Mouse (Mus musculus) neural tube, embryonic 10.5 days (tissue): ENCODE measurements around the gene Fat3.

ENCODE experiments used
- DNase-seq: peaks from one replicate; pipeline ENCODE4 v3.0.0-alpha.2; 2017; ENCODE audit warnings: low spot score; ENCODE audit errors: extremely low spot score

The Fat3 gene

GRCm38 (mm10) chr9:16310855-16311848, 189.9 kb downstream of the Fat3 start:
- no peak for DNase-seq

DNA sequence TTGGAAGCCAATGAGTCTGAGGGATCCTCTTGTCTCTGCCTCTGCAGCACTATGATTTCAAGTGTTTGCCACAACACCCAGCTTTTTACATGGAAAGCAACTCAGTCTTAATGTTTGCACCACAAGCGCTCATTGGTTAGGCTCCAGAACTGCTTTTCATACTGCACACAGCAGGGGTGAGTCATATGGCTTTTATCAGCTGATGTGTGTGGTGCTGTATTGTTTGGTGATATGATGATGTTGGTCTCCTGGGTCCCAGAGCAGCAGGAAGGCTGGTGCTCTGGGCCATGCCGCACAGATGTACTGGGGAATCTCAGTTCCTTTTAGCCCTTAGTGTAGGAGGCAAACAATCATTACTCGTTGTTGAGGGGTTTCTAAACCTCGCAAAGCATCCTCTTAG, 190.8 kb downstream of the Fat3 start:
- no peak for DNase-seq

GRCm38 (mm10) chr9:16307789-16308188, 193.3 kb downstream of the Fat3 start:
- no peak for DNase-seq

DNA sequence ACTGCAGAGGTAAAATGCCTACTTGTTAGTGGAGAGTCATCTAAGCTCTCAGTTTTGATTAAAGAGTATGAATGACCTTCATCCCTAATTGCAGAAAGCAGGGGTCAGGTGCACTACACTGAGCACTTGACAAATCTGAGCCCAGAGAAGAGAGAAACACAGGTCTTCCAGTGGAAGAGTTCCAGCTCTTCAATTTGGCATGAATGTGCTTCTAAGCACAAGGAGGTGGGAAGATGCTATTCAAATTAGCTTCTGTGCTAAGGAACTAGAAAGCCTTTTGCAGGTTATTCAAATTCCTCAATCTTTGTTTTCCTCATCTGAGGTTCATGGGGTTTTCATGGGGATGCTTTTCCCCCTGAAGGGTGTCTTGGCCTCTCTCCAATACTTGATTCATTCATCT, 194.9 kb downstream of the Fat3 start:
- DNase-seq, result no peak

DNA sequence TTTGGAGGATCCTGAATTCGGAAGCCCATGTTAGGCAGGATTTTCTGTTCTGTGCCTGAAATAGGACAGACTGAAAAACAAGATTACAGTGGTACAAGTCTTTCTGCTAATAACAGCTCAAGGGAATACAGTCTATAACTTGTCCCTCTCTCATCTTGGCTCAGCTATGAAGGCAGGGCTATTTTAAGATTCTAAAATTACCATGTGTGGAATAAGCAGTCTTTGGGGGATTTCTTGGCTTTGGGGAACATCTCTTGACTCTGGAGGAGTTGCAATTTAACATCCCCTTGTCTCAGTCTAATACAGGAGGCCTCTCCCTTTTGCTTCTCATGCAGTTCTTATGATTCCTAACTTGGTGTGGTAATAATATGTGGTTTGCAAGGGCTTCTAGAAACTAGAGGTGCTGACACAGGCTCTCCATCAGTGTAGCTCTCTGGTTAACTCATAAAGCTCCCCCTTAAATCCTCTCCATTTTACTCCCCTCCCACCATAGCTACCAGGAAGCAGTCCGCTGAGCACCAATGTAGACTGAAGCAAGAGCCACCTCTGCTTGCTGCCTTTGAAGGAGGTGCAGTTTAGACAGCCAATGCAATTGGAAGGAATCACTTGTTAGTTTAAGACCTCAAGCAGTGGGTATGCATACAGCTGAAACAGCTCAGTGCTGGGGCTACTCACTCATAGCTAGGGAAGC, 195.5 kb downstream of the Fat3 start:
- no peak for DNase-seq

DNA sequence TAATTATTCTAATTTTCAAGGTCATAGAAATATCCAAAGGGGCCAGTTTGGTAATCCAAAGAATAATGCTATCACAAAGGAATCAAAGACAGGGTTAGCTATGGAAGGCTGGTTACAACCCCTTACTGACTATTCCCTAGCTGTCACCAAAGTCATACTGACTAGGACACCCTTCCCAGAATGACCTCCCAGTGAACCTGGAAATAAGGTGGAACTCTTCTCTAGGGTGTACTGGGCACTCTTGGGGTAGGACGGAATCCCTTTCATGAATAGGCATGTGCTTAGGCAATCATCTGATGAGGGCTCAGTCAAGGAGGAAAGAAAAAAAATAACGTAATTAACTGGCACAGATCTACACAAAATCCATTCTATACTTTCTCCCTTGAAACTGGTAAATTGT, 196.1 kb downstream of the Fat3 start:
- DNase-seq, result no peak

DNA sequence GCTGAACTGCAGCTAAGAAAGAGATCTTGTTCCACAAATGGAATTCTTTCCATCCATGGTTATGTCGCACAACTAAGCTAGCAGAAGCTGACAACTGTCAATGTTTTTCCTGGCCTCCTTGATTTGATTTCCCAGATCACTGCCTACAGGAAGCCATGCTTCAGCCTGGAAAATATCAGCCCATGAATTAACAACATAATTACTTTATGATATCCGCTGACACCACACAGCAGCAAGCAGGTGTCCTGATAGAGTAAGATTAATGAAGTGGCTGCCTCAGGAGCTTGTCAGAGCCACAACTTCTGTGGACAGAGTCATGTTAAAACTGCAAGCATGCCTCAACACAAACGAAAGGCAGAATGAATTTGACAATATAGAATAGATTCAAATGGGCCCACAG, 198.6 kb downstream of the Fat3 start:
- no peak for DNase-seq

GRCm38 (mm10) chr9:16297935-16298334, 203.2 kb downstream of the Fat3 start:
- no peak for DNase-seq

DNA sequence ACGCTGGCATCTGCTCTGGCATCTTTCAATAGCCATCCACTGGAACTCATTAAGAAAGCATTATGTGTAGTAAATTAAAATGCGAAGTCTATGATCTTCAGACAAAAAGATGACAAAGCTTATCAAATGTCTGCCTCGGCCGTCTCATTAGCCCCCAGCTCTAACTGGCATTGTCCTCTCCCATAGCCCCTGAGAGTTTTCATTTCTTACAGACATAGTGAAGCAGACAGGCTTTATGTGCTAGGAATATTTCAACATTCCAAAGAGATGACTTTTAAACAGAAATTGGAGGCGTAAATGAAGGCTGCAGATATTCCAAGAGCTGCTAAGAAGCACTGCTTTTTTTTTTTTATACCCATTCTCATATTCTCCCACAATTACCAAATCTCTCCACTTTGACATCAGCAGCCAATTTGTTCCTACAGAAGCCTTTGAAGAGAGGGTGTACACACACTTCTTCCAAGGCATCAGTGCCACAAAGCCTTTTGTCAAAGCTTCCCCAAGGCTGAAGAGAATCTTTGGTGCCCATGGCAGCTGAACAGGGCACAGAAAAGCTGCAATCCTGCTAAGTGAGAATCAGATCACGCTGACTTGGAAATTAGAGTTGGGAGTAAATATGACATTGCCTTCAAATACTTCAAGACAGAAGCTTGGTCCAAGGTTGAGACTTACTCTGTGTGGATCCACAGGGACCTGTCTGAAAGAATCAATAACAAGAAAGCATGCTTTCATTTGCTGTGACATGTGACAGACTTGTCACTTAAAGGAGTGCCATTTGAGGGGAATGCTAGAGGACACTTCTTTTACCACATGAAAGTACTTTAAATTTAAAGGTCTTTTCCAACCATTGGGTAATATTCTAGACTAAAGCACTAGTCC, 206.9 kb downstream of the Fat3 start:
- DNase-seq, result no peak

- no peak for DNase-seq
Observed at GRCm38 (mm10) chr9:16292492-16292891, 208.6 kb downstream of the Fat3 start.

DNA sequence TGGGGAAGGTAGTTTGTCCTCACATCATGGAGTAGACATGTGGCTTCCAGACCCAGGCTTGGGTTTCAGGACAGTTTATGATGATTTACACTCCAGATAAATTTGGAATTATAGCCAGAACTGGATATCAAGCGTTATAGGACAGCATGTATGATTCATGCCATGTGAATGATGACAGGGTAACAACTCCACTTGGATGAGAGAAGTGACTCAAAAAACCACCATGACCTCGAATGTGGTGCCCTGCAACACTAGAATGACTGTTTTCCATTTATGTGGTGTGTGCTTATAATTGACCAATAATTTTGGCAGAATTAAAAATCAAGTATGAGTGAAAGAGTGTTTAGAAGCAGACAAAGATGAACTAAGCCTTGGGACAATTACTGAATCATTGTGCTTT, 210.2 kb downstream of the Fat3 start:
- no peak for DNase-seq

GRCm38 (mm10) chr9:16283033-16283432, 218.1 kb downstream of the Fat3 start:
- no peak for DNase-seq

- DNase-seq, result no peak
Observed at GRCm38 (mm10) chr9:16282291-16282804, 218.7 kb downstream of the Fat3 start.

GRCm38 (mm10) chr9:16275589-16275988, 225.5 kb downstream of the Fat3 start:
- DNase-seq, result no peak

DNA sequence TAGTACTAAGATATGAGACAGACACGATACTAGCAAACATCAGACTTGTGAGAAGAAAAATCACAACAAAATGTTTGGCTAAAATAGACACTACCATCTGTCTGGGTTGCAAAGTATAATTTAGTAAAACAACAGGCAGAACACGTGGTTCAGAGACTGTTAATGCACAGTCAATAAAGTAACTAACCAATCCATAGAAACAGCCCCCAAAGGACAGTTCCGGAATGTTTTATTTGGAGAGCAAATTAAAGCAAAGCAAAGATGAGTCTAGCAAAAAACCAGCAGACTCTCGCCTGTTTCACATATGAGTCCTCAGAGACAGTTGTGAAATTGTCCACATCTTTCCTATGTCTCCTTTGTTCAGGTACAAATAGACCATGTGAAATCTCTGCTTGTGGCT, 227.0 kb downstream of the Fat3 start:
- no peak for DNase-seq

DNA sequence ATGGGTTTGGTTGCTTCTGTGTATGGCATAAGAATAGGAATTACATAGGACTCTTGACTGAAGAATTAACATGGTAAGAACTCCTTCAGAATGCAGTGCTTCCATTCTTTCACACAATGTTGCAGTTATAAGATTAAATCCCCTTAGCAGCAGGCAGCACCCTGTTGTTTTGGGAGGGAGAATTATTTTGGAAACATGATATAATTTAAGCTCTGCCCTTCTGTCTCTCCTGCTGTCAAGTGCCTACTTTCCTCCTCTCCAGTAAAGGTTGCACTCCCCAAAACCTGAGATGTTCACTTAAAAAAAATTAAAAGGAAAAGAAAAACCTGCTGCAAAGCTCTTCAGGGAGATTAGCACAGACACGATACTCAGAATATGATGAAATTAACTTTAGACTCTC, 228.3 kb downstream of the Fat3 start:
- DNase-seq, result no peak

- no peak for DNase-seq
Observed at GRCm38 (mm10) chr9:16270768-16271114, 230.3 kb downstream of the Fat3 start.

- DNase-seq, result no peak
Observed at GRCm38 (mm10) chr9:16270056-16270767, 230.9 kb downstream of the Fat3 start.

DNA sequence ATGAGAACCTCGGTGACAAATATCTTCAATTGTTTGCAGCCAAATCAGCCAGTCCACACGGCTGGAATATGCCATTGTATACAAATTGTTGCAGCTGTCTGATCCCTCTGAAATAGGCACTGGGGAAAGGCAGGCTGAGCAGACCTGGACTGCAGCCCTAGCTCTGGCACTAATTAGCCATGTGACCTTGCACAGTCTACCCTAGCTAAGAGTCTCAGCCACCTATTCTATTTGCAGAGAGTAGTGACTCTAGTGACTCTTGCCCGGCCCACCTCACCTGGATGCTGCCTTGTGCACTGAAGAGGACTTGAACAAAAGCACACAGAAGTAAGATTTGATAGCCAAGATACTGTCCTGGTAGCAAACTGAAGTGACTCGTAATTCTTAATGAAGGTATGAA, 235.6 kb downstream of the Fat3 start:
- DNase-seq, result no peak

DNA sequence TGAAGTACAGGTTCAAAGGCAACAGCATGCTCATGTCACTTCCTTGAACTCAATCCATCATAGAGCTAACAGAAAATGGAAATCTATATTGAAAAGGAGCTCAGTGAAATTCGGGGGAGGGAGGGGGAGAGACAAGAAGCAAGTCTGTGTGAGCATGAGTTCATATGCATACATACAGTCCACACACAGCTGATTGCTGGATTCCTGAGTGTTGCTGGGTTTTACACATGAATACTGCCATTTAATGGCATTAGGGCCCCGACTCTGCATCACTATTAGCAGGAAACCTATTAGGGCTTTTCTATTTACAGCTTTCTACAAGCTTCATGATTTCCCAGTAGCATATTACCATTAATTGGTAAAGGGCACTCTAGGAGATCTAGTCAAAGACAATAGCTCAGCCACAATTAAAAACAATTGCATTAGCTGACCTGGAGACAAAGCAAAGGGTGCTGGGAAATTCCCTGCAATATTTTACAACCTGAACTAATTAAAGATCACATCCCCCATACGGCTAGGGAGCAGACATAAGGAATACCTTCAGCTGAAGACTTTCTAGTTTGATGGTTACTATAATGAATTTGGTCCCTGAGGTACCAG, 243.7 kb downstream of the Fat3 start:
- no peak for DNase-seq
